Mouse (Mus musculus) 416B (cell line): Measurements from ENCODE around the gene Topbp1.

Experiments used
- DNase-seq: peaks from one replicate; pipeline ENCODE4 v3.0.0; 2011; ENCODE audit warnings: low read depth

Gene Topbp1

DNA sequence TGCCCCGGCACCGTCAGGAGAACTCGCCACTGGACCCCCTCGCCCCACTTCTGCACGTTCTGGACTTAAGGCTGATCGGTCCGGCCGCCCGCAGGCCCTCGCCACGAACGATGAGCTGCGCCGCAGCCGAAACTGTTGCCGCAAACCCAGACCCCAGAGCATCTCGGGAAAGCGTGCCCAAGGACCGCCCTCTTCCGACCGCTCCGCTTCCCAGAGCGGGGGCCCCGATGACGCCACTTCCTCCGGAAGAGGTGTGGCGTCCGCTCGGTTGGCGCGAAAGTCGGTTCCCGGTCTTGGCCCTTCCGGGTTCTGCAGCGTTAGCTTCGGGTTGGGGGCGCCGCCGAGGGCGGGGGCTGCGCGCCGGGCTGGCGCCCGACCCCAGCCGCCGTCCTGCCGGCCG, at the start of gene Topbp1, which contains the start of gene 1300017J02Rik:
Topbp1 (plus strand) TSS at position 289 of the 400 bp plus-strand sequence.
1300017J02Rik (minus strand) TSS at position 156 of the 400 bp plus-strand sequence.
- peak; percentile 94 for DNase-seq

GRCm38 (mm10) chr9:103265778-103266177, 39.2 kb upstream of the Topbp1 start:
- DNase-seq, result no peak

GRCm38 (mm10) chr9:103271104-103271503, 33.9 kb upstream of the Topbp1 start:
- DNase-seq, result no peak

GRCm38 (mm10) chr9:103274819-103275218, 30.2 kb upstream of the Topbp1 start:
- peak; percentile 9 for DNase-seq

GRCm38 (mm10) chr9:103275676-103276075, 29.3 kb upstream of the Topbp1 start:
- DNase-seq, result no peak

GRCm38 (mm10) chr9:103276876-103277275, 28.1 kb upstream of the Topbp1 start:
- no peak for DNase-seq

DNA sequence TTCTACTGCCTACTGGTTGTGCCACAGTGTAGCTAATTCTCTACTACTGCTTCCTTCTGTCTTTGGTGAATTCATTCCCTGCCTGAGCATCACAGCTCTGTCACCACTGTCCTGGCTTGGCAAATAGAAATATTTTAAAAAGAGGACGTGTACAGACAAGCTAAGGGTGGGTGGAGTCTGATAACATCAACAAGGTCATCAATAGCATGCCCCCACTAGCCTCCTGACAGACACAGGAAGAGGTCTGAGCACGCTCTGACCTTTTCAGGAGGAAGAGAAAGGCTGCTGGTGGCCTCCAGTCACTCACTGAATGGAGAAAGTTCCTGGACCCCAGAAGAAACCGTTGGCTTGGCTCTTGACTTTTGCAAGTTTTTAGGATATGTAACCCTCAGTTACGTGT, 18.6 kb upstream of the Topbp1 start:
- DNase-seq, result peak; percentile 32

DNA sequence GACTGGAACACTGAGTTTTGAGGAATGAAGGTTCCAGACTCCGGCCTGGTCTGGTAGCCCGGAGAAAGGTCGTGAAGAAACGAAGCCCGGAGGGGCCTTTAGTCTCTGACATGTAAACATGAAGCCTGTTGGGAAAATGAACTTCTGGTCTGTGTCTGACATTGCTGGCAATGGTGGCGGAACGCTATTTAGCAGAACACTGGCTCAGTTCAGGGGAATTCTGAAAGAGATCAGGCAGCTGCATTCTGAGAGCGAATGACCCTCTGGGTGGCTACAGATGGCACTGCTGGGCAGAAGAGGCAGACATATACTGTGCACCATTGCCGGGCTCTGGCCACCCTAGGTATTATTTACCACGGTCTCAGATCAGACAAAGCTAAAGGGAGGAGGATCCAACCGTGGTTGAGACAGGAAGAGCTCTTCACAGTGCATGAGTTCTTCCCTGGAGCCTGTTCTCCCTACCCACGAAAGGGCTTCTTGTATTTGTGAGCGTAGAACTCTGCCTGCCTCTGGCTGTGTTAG, 18.1 kb upstream of the Topbp1 start:
- DNase-seq, result no peak

DNA sequence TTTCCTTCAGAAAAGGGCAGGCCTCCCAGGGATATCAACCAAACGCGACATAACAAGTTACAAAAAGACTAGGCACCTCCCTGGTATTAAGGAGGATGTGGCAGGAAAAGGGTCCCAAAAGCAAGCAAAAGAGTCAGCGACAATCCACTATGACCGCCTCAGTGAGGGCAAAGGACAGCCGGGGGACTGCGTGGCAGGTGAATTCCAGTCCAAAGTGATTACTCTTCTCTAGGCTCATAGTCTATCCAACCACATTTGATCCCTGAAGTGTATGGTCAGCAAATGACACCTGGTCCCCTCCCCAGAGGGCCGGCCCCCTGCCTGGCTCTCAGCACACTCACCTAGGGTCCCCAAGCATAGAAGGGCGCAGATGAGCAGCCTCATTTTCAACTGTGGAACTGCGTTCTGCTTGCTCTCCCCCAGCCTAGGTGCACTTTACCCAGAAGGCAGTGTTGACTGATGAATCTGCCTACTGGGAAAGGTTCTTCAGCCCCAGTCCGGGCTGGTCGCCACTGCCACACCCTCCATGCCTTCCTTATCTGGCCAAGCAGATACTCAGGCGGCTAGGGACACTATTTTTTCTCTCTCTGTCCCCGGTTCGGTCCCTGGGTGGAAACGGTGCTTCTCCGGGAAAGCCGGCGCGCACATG, 17.1 kb upstream of the Topbp1 start:
- no peak for DNase-seq

DNA sequence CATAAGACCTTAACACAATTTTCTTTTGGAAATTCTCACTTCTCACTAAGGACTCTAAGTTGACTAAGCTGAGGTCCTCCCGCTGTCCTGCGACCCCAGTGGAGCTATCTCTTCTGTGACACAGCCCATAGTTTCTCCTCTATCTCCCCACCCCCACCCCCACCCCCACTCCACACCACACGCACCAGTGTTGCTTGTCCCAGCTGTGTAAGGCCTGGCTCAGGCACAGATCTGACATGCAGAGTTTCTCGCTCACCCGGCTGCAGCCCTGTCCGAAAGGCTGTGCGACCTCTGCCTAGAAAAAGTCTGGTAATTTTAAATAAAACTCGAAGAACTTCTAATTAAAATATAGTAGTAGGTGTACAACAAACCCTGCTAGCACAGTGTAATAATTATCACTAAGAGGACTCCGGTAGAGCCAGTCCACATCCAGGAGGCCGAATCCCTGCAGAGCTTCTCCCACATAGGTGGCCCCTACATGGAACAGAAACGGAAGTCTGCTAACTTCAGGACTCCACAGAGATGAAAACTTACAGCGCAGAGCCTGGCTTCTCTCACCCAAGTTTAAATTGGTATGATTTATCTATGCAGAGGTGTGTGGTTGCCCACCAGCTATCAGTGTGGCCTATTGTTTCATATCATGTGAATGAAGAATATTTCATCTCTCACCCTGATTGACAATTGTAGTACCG, 16.4 kb upstream of the Topbp1 start:
- DNase-seq, result no peak

- DNase-seq, result no peak
These were observed 10.5 kb upstream of the Topbp1 start for GRCm38 (mm10) chr9:103294507-103294906.

DNA sequence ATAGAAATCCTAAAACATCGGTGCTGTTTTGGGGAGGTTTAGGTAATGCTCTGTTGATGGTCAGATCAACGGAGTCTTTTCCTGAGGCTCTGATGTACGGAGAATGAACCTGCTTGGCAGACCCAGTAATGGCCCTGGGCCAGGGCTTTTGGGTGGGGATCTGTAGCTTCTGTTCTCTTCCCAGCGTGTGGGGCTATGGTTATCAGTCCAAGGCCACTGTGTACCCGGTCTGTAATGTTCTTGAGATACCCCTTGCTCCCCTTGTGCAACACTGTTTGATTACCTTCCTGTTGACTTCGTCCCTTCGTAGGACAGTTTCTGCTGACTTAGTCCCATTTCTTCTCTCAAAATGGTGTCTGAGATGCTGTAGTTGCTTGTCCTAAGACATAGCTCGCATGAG, 3.9 kb upstream of the Topbp1 start:
- DNase-seq, result no peak

- DNase-seq, result no peak
These were observed 2.8 kb upstream of the Topbp1 start for GRCm38 (mm10) chr9:103302239-103302638.

GRCm38 (mm10) chr9:103302666-103303065, 2.3 kb upstream of the Topbp1 start:
- peak; percentile 78 for DNase-seq

DNA sequence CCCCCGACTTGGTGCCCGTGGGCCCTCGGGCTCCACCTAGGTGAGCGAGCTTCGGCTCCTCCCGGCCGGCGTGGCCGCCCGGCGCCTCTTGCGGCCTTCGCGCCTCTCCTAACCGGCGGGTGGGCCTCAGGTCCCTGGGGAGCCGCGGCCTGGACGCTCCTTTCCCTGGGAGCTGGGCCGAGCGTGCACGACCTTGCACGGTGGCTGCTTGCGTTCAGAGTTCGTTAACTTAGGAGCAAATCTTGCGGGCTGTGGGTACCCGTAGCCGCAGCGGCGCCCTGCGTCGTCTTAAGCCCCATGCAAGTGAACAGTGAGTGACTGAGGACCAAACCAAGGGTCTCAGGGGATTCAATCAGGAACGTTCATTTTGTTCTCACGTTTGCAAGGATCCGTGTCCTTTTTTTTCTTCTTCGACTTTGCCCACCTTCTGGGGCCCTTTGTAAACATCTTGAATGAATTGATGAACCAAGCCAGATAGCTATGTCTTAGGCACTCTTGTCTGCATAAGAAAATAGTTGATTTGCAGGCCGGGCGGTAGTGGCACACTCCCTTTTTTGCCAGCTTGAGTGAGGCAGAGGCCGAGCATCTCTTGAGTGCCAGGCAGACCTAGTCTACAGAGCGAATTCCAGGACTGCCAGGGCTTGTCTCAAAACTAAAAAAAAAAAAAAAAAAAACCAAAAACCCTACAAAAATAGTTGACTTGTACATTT, 472 bp downstream of the Topbp1 start:
- peak; percentile 62 for DNase-seq

GRCm38 (mm10) chr9:103309832-103310231, 4.8 kb downstream of the Topbp1 start:
- DNase-seq, result no peak

GRCm38 (mm10) chr9:103324678-103325077, 19.7 kb downstream of the Topbp1 start:
- peak; percentile 46 for DNase-seq

DNA sequence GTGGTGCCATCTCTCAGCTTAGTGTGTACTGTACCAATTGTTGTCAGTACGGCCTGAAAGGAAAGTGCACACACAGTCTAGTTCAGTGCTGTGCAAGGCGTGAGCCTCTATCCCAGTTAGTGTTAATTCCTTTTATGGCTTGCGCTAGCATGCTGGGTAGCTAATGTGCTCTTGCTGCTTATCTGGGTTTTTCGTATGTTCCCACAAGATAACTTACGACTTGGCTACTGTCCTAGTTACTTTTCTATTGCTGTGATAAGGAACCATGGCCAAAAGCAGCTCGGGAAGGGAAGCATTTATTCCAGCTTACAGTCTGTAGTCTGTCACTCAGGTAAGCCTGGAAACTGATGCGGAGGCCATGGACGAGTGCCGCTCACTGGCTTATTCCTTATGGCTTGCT, 21.4 kb downstream of the Topbp1 start:
- DNase-seq, result no peak

GRCm38 (mm10) chr9:103332663-103333062, 27.6 kb downstream of the Topbp1 start:
- peak; percentile 27 for DNase-seq

DNA sequence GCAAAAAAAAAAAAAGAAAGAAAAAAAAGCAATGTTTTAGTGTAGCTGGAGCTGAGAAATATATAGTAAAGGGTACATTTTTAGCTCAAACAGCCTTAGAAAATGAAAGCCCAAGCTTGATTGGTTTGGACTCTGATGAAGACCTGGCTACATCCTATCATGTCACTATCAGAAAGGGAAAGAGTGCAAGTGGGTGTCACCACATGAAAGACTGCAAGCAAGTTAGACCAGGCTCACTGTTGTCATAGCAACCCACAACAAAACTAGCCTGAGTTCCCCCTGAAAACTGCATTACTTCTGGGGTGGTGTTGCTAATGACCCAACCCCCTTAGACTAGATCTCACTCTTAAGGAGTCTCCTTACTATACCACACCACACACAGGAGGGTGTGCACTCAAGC, 31.9 kb downstream of the Topbp1 start:
- no peak for DNase-seq

DNA sequence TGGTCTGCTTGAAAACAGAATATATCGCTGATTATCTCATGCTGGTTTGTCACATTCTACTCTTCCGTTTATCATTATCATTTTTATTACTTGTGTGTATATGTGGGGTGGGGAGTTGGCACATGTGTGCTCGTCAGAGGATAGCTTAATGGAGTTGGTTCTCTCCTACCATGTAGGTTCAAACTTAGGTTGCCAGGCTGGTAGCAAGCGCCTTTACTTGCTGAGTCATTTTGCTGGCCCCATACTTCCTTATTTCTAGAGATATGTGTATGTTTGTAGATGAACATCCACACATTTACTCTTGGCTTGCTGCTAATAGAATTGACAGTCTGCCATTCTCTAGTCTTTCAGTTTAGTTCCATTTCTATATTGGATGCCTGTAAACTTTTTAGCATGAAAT, 42.0 kb downstream of the Topbp1 start:
- peak; percentile 67 for DNase-seq

GRCm38 (mm10) chr9:103347996-103348490, 43.0 kb downstream of the Topbp1 start:
- DNase-seq, result no peak

- no peak for DNase-seq
These were observed 43.8 kb downstream of the Topbp1 start for GRCm38 (mm10) chr9:103348791-103349190.
